Mouse (Mus musculus) small intestine, adult 2 months (tissue): ENCODE data around the gene Ildr1. TPM values are rescaled to one million over a fixed set of nuclear protein-coding genes. Genes with fewer than 3 reads are reported as not detected.

ENCODE experiments used
- H3K27ac ChIP-seq: fragments of 200-500 bp; 2 replicates; pipeline ENCODE4 v1.5.1; 2012; ENCODE audit warnings: low read depth, low read length, control low read depth, inconsistent platforms; ENCODE audit not compliant: insufficient read depth
- H3K27me3 ChIP-seq: fragments of 200-500 bp; 2 replicates; pipeline ENCODE4 v1.6.1; 2012; ENCODE audit warnings: mild to moderate bottlenecking, moderate library complexity, low read length, inconsistent platforms; ENCODE audit not compliant: control insufficient read depth, insufficient read depth
- H3K36me3 ChIP-seq: fragments of 200-500 bp; 2 replicates; pipeline ENCODE4 v1.6.1; 2012; ENCODE audit warnings: mild to moderate bottlenecking, low read length, control low read depth, inconsistent platforms; ENCODE audit not compliant: control insufficient read depth, insufficient read depth
- H3K4me1 ChIP-seq: fragments of 200-500 bp; 2 replicates; pipeline ENCODE4 v1.6.1; 2012; ENCODE audit warnings: low read length, inconsistent platforms, mixed read lengths; ENCODE audit not compliant: control insufficient read depth, insufficient read depth, insufficient read length
- H3K4me3 ChIP-seq: fragments of 200-500 bp; 2 replicates; pipeline ENCODE4 v1.5.1; 2012; ENCODE audit warnings: low read depth, mild to moderate bottlenecking, control low read depth, inconsistent platforms, low read length, moderate library complexity
- CTCF ChIP-seq: fragments of 200-500 bp; IDR thresholded peaks from 2 replicates; pipeline ENCODE4 v1.5.1; 2012; ENCODE audit warnings: low read depth, mild to moderate bottlenecking, control low read depth, inconsistent platforms, low read length, moderate library complexity, mixed read lengths; ENCODE audit not compliant: insufficient replicate concordance, insufficient read length; ENCODE audit errors: extremely low read depth
- POLR2A ChIP-seq: fragments of 200-500 bp; IDR thresholded peaks from 2 replicates; pipeline ENCODE4 v1.6.1; 2012; ENCODE audit warnings: low read depth, mild to moderate bottlenecking, control low read depth, inconsistent platforms, low read length, moderate library complexity
- WGBS: fragments of 180-500 bp; shearing (Covaris S2); methylation state at CpG from one replicate; pipeline ENCODE4 v1.1.7; 2018; 5-methylcytosine and 5-hydroxymethylcytosine counted together
- polyA plus RNA-seq: library from polyadenylated mRNA; depleted of rRNA; stranded (reverse); fragments of >200 nt; gene quantifications from 2 replicates; pipeline ENCODE4 v1.2.3, GENCODE M21; 2012; rRNA removed

The Ildr1 gene
- polyA plus RNA-seq, 1 experiment = 3.3 TPM

DNA sequence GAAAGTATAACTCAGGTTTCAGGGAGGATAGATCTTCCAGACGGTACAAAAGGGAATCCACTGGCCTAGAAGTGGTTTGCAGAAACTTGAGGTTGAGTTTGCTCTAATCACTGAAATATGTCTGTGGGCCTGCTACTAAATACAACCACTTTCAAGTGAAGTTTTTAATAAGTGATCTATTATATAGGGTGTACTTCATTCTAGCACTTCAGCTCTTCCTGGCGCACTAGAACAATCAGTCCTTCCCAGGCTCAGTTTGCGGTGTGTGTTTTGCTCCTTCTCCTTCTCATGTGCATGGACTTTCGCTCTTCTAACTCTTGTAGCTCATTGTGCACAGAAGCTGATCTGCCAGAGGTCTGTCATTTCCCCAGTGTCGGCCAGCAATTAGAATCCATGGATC lies 79.2 kb downstream of the Ildr1 start:
- 41% methylated on average over 5 of the region's 5 CpGs for WGBS
- TF ChIP-seq CTCF = no peak
- no peak for TF ChIP-seq POLR2A
- no peak overlapping the region for H3K4me3 ChIP-seq
- H3K4me1 ChIP-seq = no peaks in the 10 kb centered on the region
- H3K27ac ChIP-seq = no peak overlapping the region
- no peaks in the 10 kb centered on the region for H3K36me3 ChIP-seq
- H3K27me3 ChIP-seq = no peaks in the 10 kb centered on the region

DNA sequence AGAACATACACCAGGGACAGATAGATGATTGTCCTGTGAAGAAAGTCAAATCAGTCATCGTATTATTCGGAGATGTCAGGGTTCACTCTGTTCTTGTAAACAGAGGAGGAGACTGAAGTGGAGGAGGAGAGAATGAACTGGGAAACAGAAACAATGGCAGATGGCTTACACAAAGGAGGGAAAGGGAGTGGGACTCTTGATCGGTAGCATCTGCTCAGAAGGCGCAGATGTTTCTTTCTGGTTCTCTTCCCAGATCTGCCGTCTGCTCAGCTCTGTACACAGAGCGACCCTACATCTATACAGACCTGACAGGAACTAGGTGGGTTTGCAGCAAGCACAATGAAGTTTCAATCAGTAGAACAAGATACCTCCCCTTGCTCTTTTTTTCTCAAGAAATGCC lies 81.9 kb downstream of the Ildr1 start:
- Histone ChIP-seq H3K4me3 (no peak overlapping the region), H3K27ac (no peak overlapping the region), H3K36me3 (no peaks in the 10 kb centered on the region), H3K27me3 (no peaks in the 10 kb centered on the region), H3K4me1 (no peaks in the 10 kb centered on the region)
- no peak for TF ChIP-seq POLR2A
- no peak for TF ChIP-seq CTCF
- 78% methylated on average over 6 of the region's 6 CpGs for WGBS

Other genes with a start within 250 kb of the Ildr1 start
- not detected in 2 replicates for gene Stfa3, start 238.6 kb upstream of the Ildr1 start, polyA plus RNA-seq
- gene Casr, start 131.8 kb upstream of the Ildr1 start, polyA plus RNA-seq = 0.05 and 0.06 TPM in 2 replicates
- gene Cd86, start 27.9 kb upstream of the Ildr1 start, polyA plus RNA-seq = 0.46 and 0.79 TPM in 2 replicates
- gene Slc15a2, start 91.0 kb downstream of the Ildr1 start, polyA plus RNA-seq = 0.04 and 0.39 TPM in 2 replicates
- gene Iqcb1, start 134.4 kb downstream of the Ildr1 start, polyA plus RNA-seq = 0.03 and 0.23 TPM in 2 replicates
- 1.1 and 2.4 TPM in 2 replicates for gene Eaf2, start 181.0 kb downstream of the Ildr1 start, polyA plus RNA-seq
- gene Golgb1, start 181.2 kb downstream of the Ildr1 start, polyA plus RNA-seq = 28.3 and 49.7 TPM in 2 replicates
- 4.7 and 9.0 TPM in 2 replicates for gene Hcls1, start 241.0 kb downstream of the Ildr1 start, polyA plus RNA-seq